Mouse (Mus musculus) gastrocnemius, adult 2 months (tissue): ENCODE results near the gene Lyve1. TPM values are rescaled to one million over a fixed set of nuclear protein-coding genes. Genes with fewer than 3 reads are reported as not detected.

Source experiments
- DNase-seq: peaks from one replicate; pipeline ENCODE4 v3.0.0; 2022
- H3K27ac ChIP-seq: fragments of 200-600 bp; 2 replicates; pipeline ENCODE4 v1.8.1; 2022; ENCODE audit warnings: mild to moderate bottlenecking
- H3K4me3 ChIP-seq: fragments of 200-600 bp; 2 replicates; pipeline ENCODE4 v1.8.1; 2022; ENCODE audit warnings: mild to moderate bottlenecking, moderate library complexity
- CTCF ChIP-seq: fragments of 200-600 bp; IDR thresholded peaks from 2 replicates; pipeline ENCODE4 v1.8.1; 2022; ENCODE audit warnings: antibody characterized with exemption, mild to moderate bottlenecking, moderate library complexity
- intact Hi-C: fragments of 180-260 bp; cut with DNase I; formaldehyde crosslinking; loops from one replicate; pipeline ENCODE4 v1.15.1; 2025
- total RNA-seq, 2 experiments: library from RNA; stranded (reverse); gene quantifications; 2 replicates each; pipeline ENCODE4 v1.2.3; 2021

Lyve1 gene
- total RNA-seq, 2 experiments from 2014 or later = 5.7 to 9.6 TPM

- intact Hi-C loops = no loop called here
- no peak for DNase-seq
Measured at GRCm38 (mm10) chr7:110876965-110877364, 13.9 kb upstream of the Lyve1 start.

GRCm38 (mm10) chr7:110868807-110869206 lies 5.8 kb upstream of the Lyve1 start:
- intact Hi-C loops = no loop called here
- Histone ChIP-seq H3K4me3 (no peak overlapping the region), H3K27ac (no peak overlapping the region)
- no peak for DNase-seq
- TF ChIP-seq CTCF = no peak

More at GRCm38 (mm10) chr7:110876965-110877364, 13.9 kb upstream of the Lyve1 start:
- H3K4me3 ChIP-seq = no peak overlapping the region
- H3K27ac ChIP-seq = 0 out of 2 replicates have a peak overlapping the region, but pooled peaks have one; percentile 8
- no peak for TF ChIP-seq CTCF

DNA sequence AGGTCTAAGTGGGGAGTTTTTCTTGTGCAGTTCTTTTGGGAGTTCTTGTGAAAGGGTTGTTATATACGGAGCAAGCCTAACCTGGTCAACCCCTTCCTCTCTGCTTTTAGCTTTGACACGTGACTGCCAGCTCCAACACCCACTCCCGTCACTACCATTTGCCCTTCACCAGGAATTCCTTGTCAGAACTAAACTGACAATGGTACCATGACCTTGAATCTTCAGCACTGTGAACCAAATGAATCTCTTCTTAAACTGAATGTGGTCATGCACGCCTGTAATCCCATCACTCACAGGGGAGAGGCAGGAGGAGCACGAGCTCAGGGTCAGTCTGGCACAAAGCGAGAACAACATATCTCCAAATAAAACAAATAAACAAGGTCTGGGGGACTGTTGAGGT lies 4.1 kb upstream of the Lyve1 start:
- no peak for TF ChIP-seq CTCF
- no peak for DNase-seq
- intact Hi-C loops = no loop called here
- H3K4me3 ChIP-seq = no peak overlapping the region
- H3K27ac ChIP-seq = no peak overlapping the region

DNA sequence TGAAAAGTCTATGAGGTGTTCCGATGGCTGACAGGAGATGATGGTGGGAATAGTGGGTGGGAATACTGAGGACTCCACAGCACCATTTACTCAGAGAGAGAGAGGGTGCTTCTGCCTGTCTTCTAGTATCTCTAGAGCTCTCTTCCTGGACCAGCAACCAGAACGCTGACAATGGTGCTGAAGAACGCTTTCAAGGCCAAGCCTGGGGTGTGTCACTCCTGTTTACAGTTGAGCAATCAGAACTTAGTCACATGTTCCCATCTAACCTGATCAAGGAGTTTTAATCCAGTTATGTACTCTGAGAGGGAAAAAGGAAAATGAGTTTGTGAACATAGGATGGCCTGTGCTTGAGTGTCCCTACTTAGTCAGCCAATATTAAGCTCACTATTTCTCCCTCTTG lies 3.0 kb upstream of the Lyve1 start:
- intact Hi-C loops = no loop called here
- no peak overlapping the region for H3K4me3 ChIP-seq
- no peak overlapping the region for H3K27ac ChIP-seq
- TF ChIP-seq CTCF = no peak
- DNase-seq = no peak

GRCm38 (mm10) chr7:110865570-110865969 lies 2.5 kb upstream of the Lyve1 start:
- intact Hi-C loops = no loop called here
- H3K4me3 ChIP-seq = no peak overlapping the region
- no peak overlapping the region for H3K27ac ChIP-seq
- TF ChIP-seq CTCF = no peak
- DNase-seq = no peak

GRCm38 (mm10) chr7:110865038-110865437 lies 2.0 kb upstream of the Lyve1 start:
- no peak for DNase-seq
- Histone ChIP-seq H3K4me3 (no peak overlapping the region), H3K27ac (no peak overlapping the region)
- TF ChIP-seq CTCF = no peak
- intact Hi-C loops = no loop called here

DNA sequence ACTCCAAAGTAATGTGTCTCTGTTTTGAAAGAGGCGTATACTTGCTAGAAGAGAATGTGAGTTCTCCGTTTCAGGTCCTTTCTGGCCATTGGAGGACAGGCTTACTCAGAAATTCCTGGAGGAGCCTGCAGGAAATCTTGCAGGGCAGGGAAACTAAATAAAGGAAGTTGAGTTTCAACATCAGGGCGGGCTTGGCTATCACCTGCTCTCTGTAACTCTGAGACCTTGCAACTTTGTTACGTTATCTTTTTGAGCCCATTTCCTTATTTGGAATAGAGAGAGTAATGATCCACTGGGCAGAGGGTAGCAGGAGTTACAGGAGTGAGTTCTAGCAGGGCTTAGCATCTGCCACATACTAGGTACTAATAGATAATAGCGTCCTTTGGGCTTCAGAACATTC lies 2.9 kb downstream of the Lyve1 start:
- Histone ChIP-seq H3K27ac (peak overlapping the region; percentile 51), H3K4me3 (peak overlapping the region; percentile 46)
- DNase-seq = no peak
- intact Hi-C loops = no loop called here
- TF ChIP-seq CTCF = no peak

GRCm38 (mm10) chr7:110855604-110856003 lies 7.4 kb downstream of the Lyve1 start:
- Histone ChIP-seq H3K27ac (no peak overlapping the region), H3K4me3 (no peak overlapping the region)
- intact Hi-C loops = loop anchor here (5.0 kb wide), 1 partner anchor 72 kb away; no protein-coding TSS in a partner anchor
- no peak for DNase-seq
- TF ChIP-seq CTCF = no peak

- TF ChIP-seq CTCF = no peak
- DNase-seq = peak; percentile 59
- Histone ChIP-seq H3K4me3 (no peak overlapping the region), H3K27ac (no peak overlapping the region)
- intact Hi-C loops = loop anchor here (5.0 kb wide), 1 partner anchor 72 kb away; no protein-coding TSS in a partner anchor
Measured at GRCm38 (mm10) chr7:110854927-110855546, 8.0 kb downstream of the Lyve1 start.

DNA sequence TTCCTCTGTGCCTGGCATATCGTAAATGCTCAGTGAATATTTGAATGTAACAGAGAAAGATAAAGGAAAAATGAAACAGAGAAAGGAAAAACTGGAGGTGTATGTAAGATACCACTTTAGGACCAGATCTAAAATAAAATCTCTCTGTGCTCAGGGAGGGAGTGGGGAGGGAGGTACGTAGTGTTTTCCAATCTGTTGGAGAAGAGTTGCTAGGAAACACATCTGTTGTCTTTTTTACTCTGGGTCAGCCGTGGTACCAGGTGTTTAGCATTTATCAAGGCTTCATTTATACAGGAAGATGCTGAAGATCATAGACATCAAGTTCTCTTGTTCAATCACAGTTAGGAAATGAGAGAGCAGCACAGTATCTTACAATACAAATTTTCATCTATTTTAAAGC lies 8.5 kb downstream of the Lyve1 start:
- intact Hi-C loops = no loop called here
- H3K4me3 ChIP-seq = no peak overlapping the region
- no peak for TF ChIP-seq CTCF
- 0 out of 2 replicates have a peak overlapping the region, but pooled peaks have one; percentile 17 for H3K27ac ChIP-seq
- no peak for DNase-seq

DNA sequence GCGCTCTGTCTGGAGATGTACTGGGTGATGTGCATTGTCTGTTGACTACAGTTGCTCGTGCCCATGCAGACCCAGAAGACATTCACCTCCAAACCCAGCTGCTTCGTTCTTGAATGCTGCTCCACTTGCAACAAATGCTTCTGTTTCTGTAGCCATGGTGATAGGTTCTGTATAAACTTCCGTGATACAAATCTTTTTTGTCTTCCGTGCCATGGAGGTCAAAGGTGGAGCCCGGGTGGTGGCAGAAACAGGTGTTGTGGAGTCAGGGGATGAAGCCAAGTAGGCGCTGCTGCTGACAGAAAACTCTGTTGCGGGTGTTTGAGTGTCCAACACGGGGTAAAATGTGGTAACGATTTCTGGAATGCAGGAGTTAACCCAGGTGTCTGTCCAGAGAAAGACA lies 9.4 kb downstream of the Lyve1 start:
- intact Hi-C loops = no loop called here
- no peak for DNase-seq
- Histone ChIP-seq H3K27ac (no peak overlapping the region), H3K4me3 (no peak overlapping the region)
- no peak for TF ChIP-seq CTCF

DNA sequence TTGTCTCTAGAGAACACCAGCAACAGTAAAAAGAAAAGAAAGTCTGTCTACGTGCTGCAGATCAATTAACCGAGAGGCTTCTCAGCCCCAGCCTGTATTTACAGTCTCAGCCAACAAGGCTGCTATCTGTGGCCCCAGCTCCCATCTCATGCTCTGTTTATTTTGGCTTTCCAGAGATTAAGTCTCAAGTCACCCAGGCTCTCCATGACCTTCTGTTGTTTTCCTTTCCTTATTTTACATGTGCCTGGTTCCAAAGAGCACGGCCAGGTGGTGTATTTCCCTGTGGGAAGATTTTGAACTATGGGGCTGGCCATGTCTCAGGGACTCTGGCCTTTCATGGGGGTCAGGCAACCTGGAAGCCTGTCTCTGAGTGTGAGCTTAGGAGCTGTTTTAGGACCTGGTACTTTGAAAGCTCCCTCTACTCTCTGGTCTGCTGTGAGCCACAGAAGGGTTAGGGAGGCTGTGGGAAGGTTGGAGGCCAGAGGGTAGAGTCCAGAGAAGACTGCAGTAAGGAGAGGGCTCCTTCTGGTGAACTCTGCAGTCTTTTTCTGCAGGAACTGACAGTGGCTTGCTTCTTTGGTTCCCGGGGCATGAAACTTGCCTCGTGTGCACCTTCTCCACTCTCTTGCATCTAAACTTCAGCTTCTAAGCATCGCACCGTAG lies 11.4 kb downstream of the Lyve1 start:
- H3K27ac ChIP-seq = 0 out of 2 replicates have a peak overlapping the region, but pooled peaks have one; percentile 16
- H3K4me3 ChIP-seq = no peak overlapping the region
- no peak for DNase-seq
- TF ChIP-seq CTCF = no peak
- intact Hi-C loops = no loop called here

DNA sequence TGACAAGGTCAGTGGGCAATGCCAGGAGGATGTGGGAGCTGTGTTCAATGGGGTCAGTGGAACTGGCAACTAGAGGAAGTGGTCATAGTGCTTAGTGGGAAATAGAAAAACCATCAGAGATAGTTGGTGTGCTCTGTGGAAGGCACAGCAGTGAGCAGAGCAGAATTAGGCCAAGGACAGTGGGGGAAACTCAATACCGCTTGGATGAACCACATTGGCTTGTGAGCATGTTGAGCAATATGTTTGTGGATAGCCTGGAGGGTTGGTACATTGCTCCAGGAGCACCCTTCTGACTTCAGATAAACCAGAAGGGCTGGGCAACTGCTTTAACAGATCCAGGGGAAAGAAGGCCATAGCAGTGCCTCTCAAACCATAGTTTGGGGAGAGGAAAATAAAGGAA lies 14.7 kb downstream of the Lyve1 start:
- DNase-seq = no peak
- no peak overlapping the region; the same call in 1 of the 2 replicates for H3K27ac ChIP-seq
- H3K4me3 ChIP-seq = no peak overlapping the region
- no peak for TF ChIP-seq CTCF
- intact Hi-C loops = no loop called here

GRCm38 (mm10) chr7:110847321-110847720 lies 15.7 kb downstream of the Lyve1 start:
- Histone ChIP-seq H3K4me3 (no peak overlapping the region), H3K27ac (no peak overlapping the region)
- intact Hi-C loops = no loop called here
- no peak for TF ChIP-seq CTCF
- no peak for DNase-seq
